Mouse (Mus musculus): ENCODE data around the gene Cdh22.

DNA sequence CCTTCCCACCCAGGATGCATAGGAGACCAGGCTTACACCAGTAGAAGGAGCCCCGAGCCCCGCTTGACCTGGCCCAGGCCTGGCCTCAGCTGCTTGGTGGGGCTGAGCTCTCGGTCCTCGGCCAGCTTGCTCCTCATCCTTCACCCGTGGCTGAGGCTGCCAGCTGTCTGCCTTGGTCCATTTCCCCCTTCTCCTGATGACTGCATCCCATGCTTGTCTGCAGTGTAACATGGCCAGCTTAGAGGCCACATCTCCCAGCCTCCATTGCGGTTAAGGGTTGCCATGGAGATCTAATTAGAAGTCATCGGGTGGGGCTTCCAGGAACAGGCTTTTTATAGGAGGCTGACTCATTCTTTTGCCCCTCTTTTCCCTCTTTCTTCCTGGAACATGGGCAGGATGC, 29.2 kb upstream of the Cdh22 start:
- no peak for TF ChIP-seq CTCF (IDR thresholded peaks at IDR 0.05; ENCODE audit: control insufficient read depth, insufficient read depth, low read length)
- no peak for TF ChIP-seq POLR2A (IDR thresholded peaks at IDR 0.05; ENCODE audit: borderline replicate concordance, control insufficient read depth, low read depth, low read length)

All from bone marrow, adult 2 months (tissue).